Mouse (Mus musculus) embryonic facial prominence, embryonic 10.5 days (tissue): ENCODE measurements around the gene Tenm2. TPM values are rescaled to one million over a fixed set of nuclear protein-coding genes. Genes with fewer than 3 reads are reported as not detected.

Experiments
- DNase-seq: peaks from one replicate; pipeline ENCODE4 v3.0.0-alpha.2; 2017; ENCODE audit warnings: low spot score
- H3K27ac ChIP-seq: fragments of 300-500 bp; sonication (generic); replicated peaks from 2 replicates; pipeline ENCODE4 v1.5.1; 2016; ENCODE audit warnings: mild to moderate bottlenecking
- H3K27me3 ChIP-seq: fragments of 300-500 bp; sonication (generic); replicated peaks from 2 replicates; pipeline ENCODE4 v1.6.1; 2016; ENCODE audit warnings: low read depth, mild to moderate bottlenecking; ENCODE audit not compliant: poor library complexity, severe bottlenecking
- H3K36me3 ChIP-seq: fragments of 300-500 bp; sonication (generic); replicated peaks from 2 replicates; pipeline ENCODE4 v1.6.1; 2016; ENCODE audit warnings: mild to moderate bottlenecking, moderate library complexity
- H3K4me1 ChIP-seq: fragments of 300-500 bp; sonication (generic); 2 replicates; pipeline ENCODE4 v1.6.1; 2016
- H3K4me3 ChIP-seq: fragments of 300-500 bp; sonication (generic); 2 replicates; pipeline ENCODE4 v1.5.1; 2016; ENCODE audit warnings: mild to moderate bottlenecking, moderate library complexity
- H3K9me3 ChIP-seq: fragments of 300-500 bp; sonication (generic); 2 replicates; pipeline ENCODE4 v1.6.1; 2016; ENCODE audit warnings: mild to moderate bottlenecking
- WGBS: fragments of 180-500 bp; shearing (Covaris S2); methylation state at CpG from one replicate; pipeline ENCODE4 v1.1.7; 2016; 5-methylcytosine and 5-hydroxymethylcytosine counted together
- polyA plus RNA-seq: library from polyadenylated mRNA; unstranded; fragments of >200 nt; fragmentation: Nextera tagmentation; extraction: Ambion mirVana; gene quantifications from 2 replicates; pipeline ENCODE4 v1.2.1, GENCODE M21; 2016

The Tenm2 gene
- polyA plus RNA-seq, 1 experiment from 2014 or later: 1.8 TPM

GRCm38 (mm10) chr11:36700951-36701350, 534.8 kb downstream of the Tenm2 start:
- 89% methylated on average over 3 of the region's 3 CpGs for WGBS

GRCm38 (mm10) chr11:36700131-36700530, 535.6 kb downstream of the Tenm2 start:
- H3K4me1 ChIP-seq: peaks cover 8% of the 10 kb centered on the region; the same call in 1 of the 2 replicates
- no peaks in the 10 kb centered on the region for H3K36me3 ChIP-seq
- DNase-seq: no peak
- H3K27me3 ChIP-seq: no peaks in the 10 kb centered on the region
- no peak overlapping the region for H3K4me3 ChIP-seq
- H3K9me3 ChIP-seq: no peaks in the 10 kb centered on the region
- 86% methylated on average over 6 of the region's 6 CpGs for WGBS
- H3K27ac ChIP-seq: no peak overlapping the region

More at GRCm38 (mm10) chr11:36700951-36701350, 534.8 kb downstream of the Tenm2 start:
- DNase-seq: no peak
- Histone ChIP-seq H3K27ac (no peak overlapping the region), H3K4me1 (peaks cover 8% of the 10 kb centered on the region; the same call in 1 of the 2 replicates), H3K36me3 (no peaks in the 10 kb centered on the region), H3K27me3 (no peaks in the 10 kb centered on the region), H3K9me3 (no peaks in the 10 kb centered on the region), H3K4me3 (no peak overlapping the region)

GRCm38 (mm10) chr11:36698268-36698667, 537.5 kb downstream of the Tenm2 start:
- WGBS: 81% methylated on average over 7 of the region's 7 CpGs
- DNase-seq: no peak
- Histone ChIP-seq H3K4me3 (no peak overlapping the region), H3K36me3 (no peaks in the 10 kb centered on the region), H3K9me3 (no peaks in the 10 kb centered on the region), H3K27me3 (no peaks in the 10 kb centered on the region), H3K27ac (no peak overlapping the region), H3K4me1 (peaks cover 8% of the 10 kb centered on the region; the same call in 1 of the 2 replicates)

GRCm38 (mm10) chr11:36697816-36698215, 537.9 kb downstream of the Tenm2 start:
- Histone ChIP-seq H3K27ac (peak overlapping the region; percentile 59; the same call in 1 of the 2 replicates), H3K4me1 (peaks cover 8% of the 10 kb centered on the region; the same call in 1 of the 2 replicates), H3K27me3 (no peaks in the 10 kb centered on the region), H3K36me3 (no peaks in the 10 kb centered on the region), H3K4me3 (no peak overlapping the region), H3K9me3 (no peaks in the 10 kb centered on the region)
- no peak for DNase-seq
- 81% methylated on average over 8 of the region's 8 CpGs for WGBS

GRCm38 (mm10) chr11:36697021-36697639, 538.6 kb downstream of the Tenm2 start:
- DNase-seq: no peak
- WGBS: 52% methylated on average over 10 of the region's 10 CpGs
- Histone ChIP-seq H3K4me3 (no peak overlapping the region), H3K27ac (peak overlapping the region; percentile 59; the same call in 1 of the 2 replicates), H3K36me3 (no peaks in the 10 kb centered on the region), H3K27me3 (no peaks in the 10 kb centered on the region), H3K4me1 (peaks cover 8% of the 10 kb centered on the region; the same call in 1 of the 2 replicates), H3K9me3 (no peaks in the 10 kb centered on the region)

- Histone ChIP-seq H3K4me1 (peaks cover 8% of the 10 kb centered on the region; the same call in 1 of the 2 replicates), H3K4me3 (no peak overlapping the region), H3K36me3 (no peaks in the 10 kb centered on the region), H3K27me3 (no peaks in the 10 kb centered on the region), H3K27ac (no peak overlapping the region; the same call in 1 of the 2 replicates), H3K9me3 (no peaks in the 10 kb centered on the region)
- DNase-seq: no peak
- WGBS: 68% methylated on average over 8 of the region's 8 CpGs
Measured at GRCm38 (mm10) chr11:36694810-36695209, 541.0 kb downstream of the Tenm2 start.

GRCm38 (mm10) chr11:36692637-36693036, 543.1 kb downstream of the Tenm2 start:
- peaks cover 8% of the 10 kb centered on the region; the same call in 1 of the 2 replicates for H3K4me1 ChIP-seq
- H3K36me3 ChIP-seq: no peaks in the 10 kb centered on the region
- no peak overlapping the region for H3K27ac ChIP-seq
- H3K4me3 ChIP-seq: no peak overlapping the region
- H3K27me3 ChIP-seq: no peaks in the 10 kb centered on the region
- no peak for DNase-seq
- 76% methylated on average over 3 of the region's 3 CpGs for WGBS
- no peaks in the 10 kb centered on the region for H3K9me3 ChIP-seq

- DNase-seq: no peak
Measured at GRCm38 (mm10) chr11:36690826-36691225, 544.9 kb downstream of the Tenm2 start.

GRCm38 (mm10) chr11:36686253-36686652, 549.5 kb downstream of the Tenm2 start:
- no peaks in the 10 kb centered on the region for H3K36me3 ChIP-seq
- H3K27ac ChIP-seq: no peak overlapping the region
- no peak overlapping the region for H3K4me3 ChIP-seq
- no peaks in the 10 kb centered on the region for H3K4me1 ChIP-seq
- no peak for DNase-seq
- no peaks in the 10 kb centered on the region for H3K9me3 ChIP-seq
- no peaks in the 10 kb centered on the region for H3K27me3 ChIP-seq
- WGBS: 86% methylated on average over 6 of the region's 6 CpGs

More at GRCm38 (mm10) chr11:36690826-36691225, 544.9 kb downstream of the Tenm2 start:
- 77% methylated on average over 6 of the region's 6 CpGs for WGBS
- Histone ChIP-seq H3K9me3 (no peaks in the 10 kb centered on the region), H3K4me3 (no peak overlapping the region), H3K27me3 (no peaks in the 10 kb centered on the region), H3K36me3 (no peaks in the 10 kb centered on the region), H3K27ac (no peak overlapping the region), H3K4me1 (no peaks in the 10 kb centered on the region)

GRCm38 (mm10) chr11:36679361-36679760, 556.4 kb downstream of the Tenm2 start:
- Histone ChIP-seq H3K27ac (no peak overlapping the region), H3K27me3 (peaks cover 11% of the 10 kb centered on the region), H3K4me3 (no peak overlapping the region), H3K36me3 (no peaks in the 10 kb centered on the region), H3K9me3 (no peaks in the 10 kb centered on the region), H3K4me1 (peaks cover 23% of the 10 kb centered on the region)
- no peak for DNase-seq
- 83% methylated on average over 2 of the region's 2 CpGs for WGBS

- peak overlapping the region; percentile 60 for H3K4me3 ChIP-seq
- peak overlapping the region; percentile 89; the same call in 1 of the 2 replicates for H3K27ac ChIP-seq
- H3K36me3 ChIP-seq: no peaks in the 10 kb centered on the region
- no peak for DNase-seq
- H3K9me3 ChIP-seq: no peaks in the 10 kb centered on the region
- H3K27me3 ChIP-seq: peaks cover 11% of the 10 kb centered on the region
- H3K4me1 ChIP-seq: peaks cover 23% of the 10 kb centered on the region
- 36% methylated on average over 2 of the region's 2 CpGs for WGBS
Measured at GRCm38 (mm10) chr11:36678542-36678941, 557.2 kb downstream of the Tenm2 start.

GRCm38 (mm10) chr11:36678057-36678396, 557.7 kb downstream of the Tenm2 start:
- Histone ChIP-seq H3K4me1 (peaks cover 23% of the 10 kb centered on the region), H3K4me3 (peak overlapping the region; percentile 60), H3K9me3 (no peaks in the 10 kb centered on the region), H3K27me3 (peaks cover 11% of the 10 kb centered on the region), H3K36me3 (no peaks in the 10 kb centered on the region), H3K27ac (peak overlapping the region; percentile 89)
- DNase-seq: no peak
- WGBS: 11% methylated on average over 10 of the region's 10 CpGs

- peak; percentile 67 for DNase-seq
- Histone ChIP-seq H3K4me3 (peak overlapping the region; percentile 60), H3K9me3 (no peaks in the 10 kb centered on the region), H3K4me1 (peaks cover 23% of the 10 kb centered on the region), H3K27me3 (peaks cover 11% of the 10 kb centered on the region), H3K27ac (peak overlapping the region; percentile 89), H3K36me3 (no peaks in the 10 kb centered on the region)
- 1% methylated on average over 23 of the region's 23 CpGs for WGBS
Measured at GRCm38 (mm10) chr11:36677321-36678056, 558.3 kb downstream of the Tenm2 start.
